Mouse (Mus musculus) hindbrain, embryonic 16.5 days (tissue): ENCODE measurements around the gene Tomm20. TPM values are rescaled to one million over a fixed set of nuclear protein-coding genes. Genes with fewer than 3 reads are reported as not detected.
"Not testable (repeated sequence)": the region's sequence is repeated elsewhere in the genome, so short reads cannot be mapped to it uniquely, and the experiment has no call there.

Experiments
- ATAC-seq: fragments of 200-750 bp; cut with Nextera tagmentation; 2 replicates; pipeline ENCODE4 v1.8.0; 2017; ENCODE audit warnings: moderate TSS enrichment, moderate library complexity
- H3K27ac ChIP-seq: fragments of 300-500 bp; sonication (generic); 2 replicates; pipeline ENCODE4 v1.5.1; 2014; ENCODE audit warnings: low read depth, mild to moderate bottlenecking, control low read depth, low read length, moderate library complexity
- H3K27me3 ChIP-seq: fragments of 300-500 bp; sonication (generic); replicated peaks from 2 replicates; pipeline ENCODE4 v1.6.1; 2014; ENCODE audit warnings: low read length; ENCODE audit not compliant: control insufficient read depth, insufficient read depth
- H3K36me3 ChIP-seq: fragments of 300-500 bp; sonication (generic); 2 replicates; pipeline ENCODE4 v1.6.1; 2014; ENCODE audit warnings: mild to moderate bottlenecking, low read length, moderate library complexity, mixed read lengths; ENCODE audit not compliant: control insufficient read depth, insufficient read depth
- H3K4me1 ChIP-seq: fragments of 300-500 bp; sonication (generic); 2 replicates; pipeline ENCODE4 v1.6.1; 2014; ENCODE audit warnings: low read depth, low read length; ENCODE audit not compliant: control insufficient read depth, insufficient read depth
- H3K4me2 ChIP-seq: fragments of 300-500 bp; sonication (generic); 2 replicates; pipeline ENCODE4 v1.6.1; 2014; ENCODE audit warnings: mild to moderate bottlenecking, low read length, control low read depth, moderate library complexity
- H3K4me3 ChIP-seq: fragments of 300-500 bp; sonication (generic); 2 replicates; pipeline ENCODE4 v1.5.1; 2014; ENCODE audit warnings: mild to moderate bottlenecking, low read length, control low read depth, moderate library complexity
- H3K9ac ChIP-seq: fragments of 300-500 bp; sonication (generic); 2 replicates; pipeline ENCODE4 v1.6.1; 2014; ENCODE audit warnings: low read depth, mild to moderate bottlenecking, control low read depth, low read length, moderate library complexity
- H3K9me3 ChIP-seq: fragments of 300-500 bp; sonication (generic); 2 replicates; pipeline ENCODE4 v1.6.1; 2014; ENCODE audit warnings: mild to moderate bottlenecking, low read length, moderate library complexity; ENCODE audit not compliant: control insufficient read depth
- WGBS: fragments of 180-500 bp; shearing (Covaris S2); extraction: QIAGEN DNeasy Blood & Tissue Kit; methylation state at CpG from one replicate; pipeline ENCODE4 v1.1.7; 2014; 5-methylcytosine and 5-hydroxymethylcytosine counted together
- polyA plus RNA-seq: library from polyadenylated mRNA; unstranded; fragments of >200 nt; fragmentation: Nextera tagmentation; extraction: Ambion mirVana; gene quantifications from 2 replicates; pipeline ENCODE4 v1.2.1, GENCODE M21; 2015

The Tomm20 gene
- polyA plus RNA-seq, 1 experiment from 2014 or later: 231 TPM

- Histone ChIP-seq H3K9ac (no peak overlapping the region), H3K4me2 (no peak overlapping the region), H3K27ac (peak overlapping the region; percentile 3; the same call in 1 of the 2 replicates), H3K27me3 (no peaks in the 10 kb centered on the region), H3K4me1 (peaks cover 13% of the 10 kb centered on the region), H3K4me3 (no peak overlapping the region), H3K36me3 (no peaks in the 10 kb centered on the region), H3K9me3 (no peaks in the 10 kb centered on the region)
- 81% methylated on average over 13 of the region's 13 CpGs for WGBS
- ATAC-seq: no peak
These were observed 59.8 kb downstream of the Tomm20 start for GRCm38 (mm10) chr8:126885554-126886485.

- no peak overlapping the region for H3K4me3 ChIP-seq
- H3K4me2 ChIP-seq: no peak overlapping the region
- H3K9me3 ChIP-seq: no peaks in the 10 kb centered on the region
- WGBS: 27% methylated on average over 6 of the region's 6 CpGs
- H3K9ac ChIP-seq: peak overlapping the region; percentile 14; the same call in 1 of the 2 replicates
- H3K27me3 ChIP-seq: no peaks in the 10 kb centered on the region
- H3K4me1 ChIP-seq: peaks cover 13% of the 10 kb centered on the region
- H3K27ac ChIP-seq: peak overlapping the region; percentile 42
- ATAC-seq: peak; percentile 70
- no peaks in the 10 kb centered on the region for H3K36me3 ChIP-seq
These were observed 61.3 kb downstream of the Tomm20 start for GRCm38 (mm10) chr8:126884202-126884926.

- no peak overlapping the region for H3K4me2 ChIP-seq
- WGBS: 79% methylated on average over 5 of the region's 5 CpGs
- no peaks in the 10 kb centered on the region for H3K27me3 ChIP-seq
- no peak overlapping the region for H3K9ac ChIP-seq
- H3K27ac ChIP-seq: no peak overlapping the region
- peaks cover 13% of the 10 kb centered on the region for H3K4me1 ChIP-seq
- H3K4me3 ChIP-seq: no peak overlapping the region
- H3K36me3 ChIP-seq: no peaks in the 10 kb centered on the region
- H3K9me3 ChIP-seq: no peaks in the 10 kb centered on the region
- no peak for ATAC-seq
These were observed 61.9 kb downstream of the Tomm20 start for GRCm38 (mm10) chr8:126883752-126884151.

- WGBS: 91% methylated on average over 1 of the region's 1 CpGs
- H3K4me1 ChIP-seq: peaks cover 13% of the 10 kb centered on the region
- ATAC-seq, H3K27me3 ChIP-seq, H3K9me3 ChIP-seq, H3K27ac ChIP-seq, H3K4me3 ChIP-seq, H3K36me3 ChIP-seq, H3K4me2 ChIP-seq, H3K9ac ChIP-seq: not testable (repeated sequence)
These were observed 63.1 kb downstream of the Tomm20 start for GRCm38 (mm10) chr8:126882586-126882985.

GRCm38 (mm10) chr8:126881641-126882140 lies 64.0 kb downstream of the Tomm20 start:
- 81% methylated on average over 4 of the region's 4 CpGs for WGBS
- Histone ChIP-seq H3K27ac (no peak overlapping the region), H3K27me3 (no peaks in the 10 kb centered on the region), H3K4me3 (no peak overlapping the region), H3K9ac (no peak overlapping the region), H3K36me3 (no peaks in the 10 kb centered on the region), H3K4me1 (peaks cover 7% of the 10 kb centered on the region), H3K9me3 (no peaks in the 10 kb centered on the region), H3K4me2 (no peak overlapping the region)
- ATAC-seq: no peak

Other genes starting within 250 kb of the Tomm20 start
- gene Rbm34, start 25.2 kb upstream of the Tomm20 start, polyA plus RNA-seq: 20.5 and 21.2 TPM in 2 replicates
- 12.1 and 14.3 TPM in 2 replicates for gene Pard3, start 118.0 kb upstream of the Tomm20 start, polyA plus RNA-seq